ENCODE assay signal across 32 mouse cellular contexts in the genomic region with DNA sequence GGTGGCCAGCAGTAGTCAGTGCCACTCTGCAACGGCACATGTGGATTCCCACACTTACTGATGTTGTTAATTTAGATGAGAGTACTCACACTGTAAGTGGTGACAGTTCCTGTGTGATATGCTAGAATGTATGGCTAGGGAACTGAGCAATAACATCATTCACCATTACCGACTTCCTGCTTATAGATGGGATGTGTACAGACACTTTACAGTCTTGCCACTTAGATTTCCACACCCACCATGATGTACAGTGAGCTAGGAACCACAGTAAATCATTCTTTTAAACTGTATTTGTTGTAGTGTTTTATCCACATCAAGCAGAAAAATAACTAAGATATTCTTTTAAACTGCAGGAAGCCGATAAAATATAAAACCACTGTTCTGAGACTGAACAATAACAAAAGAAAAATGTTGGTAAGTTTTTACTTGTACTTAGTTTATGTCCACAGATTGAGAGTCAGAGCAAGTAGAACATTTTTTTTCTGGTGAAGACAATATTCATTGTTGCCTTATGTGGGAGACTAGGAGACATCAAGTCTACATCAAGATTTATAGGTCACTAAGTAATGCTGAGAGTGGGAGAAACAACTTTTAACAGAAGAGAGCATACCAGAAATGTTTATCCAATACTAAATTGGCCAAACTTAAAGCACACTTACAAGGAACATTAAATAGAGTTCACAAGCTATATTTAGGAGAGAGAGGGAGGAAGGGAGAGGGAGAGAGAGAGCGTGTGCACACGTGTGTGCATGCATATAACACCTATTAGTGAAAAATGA.
"Had no signal": no experiment of that assay in that cellular context is flagged by ENCODE, and none has a peak within 500 bp of the region (broad histone marks: within the 10 kb centered on the region; RNA-seq: fewer than 3 reads in every experiment).

No protein-coding gene starts in this region.

- H3K4me3 ChIP-seq: heart, adult 2 months; heart, embryonic 10.5 days; heart, embryonic 12.5 days; heart, embryonic 13.5 days; heart, embryonic 15.5 days; hindbrain, embryonic 10.5 days; hindbrain, embryonic 12.5 days; hindbrain, embryonic 13.5 days; hindbrain, embryonic 15.5 days; intestine, embryonic 15.5 days; layer of hippocampus, adult 2 months; left cerebral cortex, adult 2 months had no signal

- H3K9ac ChIP-seq: heart, embryonic 12.5 days; heart, embryonic 13.5 days; heart, embryonic 15.5 days; hindbrain, embryonic 12.5 days; hindbrain, embryonic 13.5 days; hindbrain, embryonic 14.5 days; hindbrain, embryonic 15.5 days; intestine, embryonic 15.5 days had no signal

- H3K4me2 ChIP-seq: heart, embryonic 11.5 days; heart, embryonic 12.5 days; heart, embryonic 13.5 days; heart, embryonic 15.5 days; hindbrain, embryonic 12.5 days; hindbrain, embryonic 13.5 days; hindbrain, embryonic 14.5 days; hindbrain, embryonic 15.5 days; intestine, embryonic 15.5 days had no signal

- ATAC-seq: hindbrain, embryonic 16.5 days; hindbrain, postnatal 0 days; inflammation-experienced regulatory T-cells, adult 6 months; intestine, embryonic 15.5 days; intestine, embryonic 16.5 days; intestine, postnatal 0 days had no signal

- H3K27ac ChIP-seq: heart, adult 2 months; heart, embryonic 10.5 days; heart, embryonic 13.5 days; heart, embryonic 15.5 days; hindbrain, embryonic 10.5 days; hindbrain, embryonic 12.5 days; hindbrain, embryonic 13.5 days; hindbrain, embryonic 14.5 days; hindbrain, embryonic 15.5 days; hindbrain, postnatal 0 days; intestine, embryonic 15.5 days; layer of hippocampus, adult 2 months; left cerebral cortex, adult 2 months had no signal

- DNase-seq: heart, adult 18-20 months; heart, adult 2 months; heart, postnatal 10 days; heart, postnatal 14 days; heart, postnatal 36 days; heart, postnatal 4 days; kidney, adult 18-20 months; kidney, adult 2 months; kidney, adult 8-10 months; kidney, adult 9 months; kidney, postnatal 14 days; kidney, postnatal 25 days; layer of hippocampus, adult 9-11 months; layer of hippocampus, postnatal 36 days had no signal

- H3K4me1 ChIP-seq: heart, embryonic 10.5 days; heart, embryonic 12.5 days; heart, embryonic 13.5 days; heart, embryonic 15.5 days; hindbrain, embryonic 10.5 days; hindbrain, embryonic 12.5 days; hindbrain, embryonic 13.5 days; hindbrain, embryonic 15.5 days; intestine, embryonic 15.5 days had no signal

- H3K27me3 ChIP-seq: heart, embryonic 12.5 days; heart, embryonic 13.5 days; heart, embryonic 15.5 days; hindbrain, embryonic 12.5 days; hindbrain, embryonic 13.5 days; hindbrain, embryonic 15.5 days; intestine, embryonic 15.5 days had no signal

- H3K9me3 ChIP-seq: heart, embryonic 10.5 days; heart, embryonic 12.5 days; heart, embryonic 13.5 days; heart, embryonic 15.5 days; hindbrain, embryonic 10.5 days; hindbrain, embryonic 12.5 days; hindbrain, embryonic 13.5 days; hindbrain, embryonic 15.5 days; intestine, embryonic 15.5 days had no signal

- H3K36me3 ChIP-seq: heart, embryonic 10.5 days; heart, embryonic 12.5 days; heart, embryonic 13.5 days; heart, embryonic 15.5 days; hindbrain, embryonic 10.5 days; hindbrain, embryonic 12.5 days; hindbrain, embryonic 13.5 days; hindbrain, embryonic 15.5 days; intestine, embryonic 15.5 days had no signal
